Mouse (Mus musculus) lung, postnatal 0 days (tissue): ENCODE measurements around the gene Hpse2.

Experiments used
- CTCF ChIP-seq: IDR thresholded peaks from 2 replicates; pipeline ENCODE4 v1.5.1; 2016; ENCODE audit warnings: antibody characterized with exemption, mild to moderate bottlenecking
- EP300 ChIP-seq: IDR thresholded peaks from 2 replicates; pipeline ENCODE4 v1.6.1; 2016; ENCODE audit warnings: antibody characterized with exemption, mild to moderate bottlenecking, control low read depth

DNA sequence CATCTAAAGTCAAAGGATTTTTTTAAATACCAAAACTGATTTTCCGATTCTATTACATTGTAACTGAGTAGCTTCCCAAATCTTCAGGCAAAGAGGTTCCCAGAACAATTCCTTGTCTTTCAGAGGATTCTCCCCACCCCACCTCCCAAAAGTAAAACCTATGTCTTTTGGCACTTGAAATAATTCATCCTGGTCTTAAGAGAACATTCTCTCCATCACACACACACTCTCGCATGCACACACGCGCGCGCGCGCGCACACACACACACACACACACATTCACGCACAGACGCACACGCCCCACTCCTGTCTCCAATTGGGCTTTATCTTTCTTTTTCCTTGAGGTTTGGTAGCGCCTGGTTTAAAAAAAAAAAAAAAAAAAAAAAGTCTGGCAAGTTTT lies 2.7 kb downstream of the Hpse2 start:
- TF ChIP-seq EP300 (no peak), CTCF (no peak)
